Mouse (Mus musculus) kidney, embryonic 14.5 days (tissue): ENCODE results near the gene Gpr162. TPM values are rescaled to one million over a fixed set of nuclear protein-coding genes. Genes with fewer than 3 reads are reported as not detected.

Experiments
- ATAC-seq: fragments of 200-750 bp; cut with Nextera tagmentation; 2 replicates; pipeline ENCODE4 v1.8.0; 2017; ENCODE audit warnings: moderate number of reproducible peaks, mild to moderate bottlenecking, moderate TSS enrichment, moderate library complexity; ENCODE audit not compliant: low FRiP score, low TSS enrichment
- H3K27ac ChIP-seq: fragments of 300-500 bp; sonication (generic); 2 replicates; pipeline ENCODE4 v1.5.1; 2014; ENCODE audit warnings: low read depth, mild to moderate bottlenecking, low read length, moderate library complexity, mixed read lengths
- H3K27me3 ChIP-seq: fragments of 300-500 bp; sonication (generic); 2 replicates; pipeline ENCODE4 v1.6.1; 2014; ENCODE audit warnings: mild to moderate bottlenecking, low read length; ENCODE audit not compliant: control insufficient read depth, insufficient read depth
- H3K36me3 ChIP-seq: fragments of 300-500 bp; sonication (generic); 2 replicates; pipeline ENCODE4 v1.6.1; 2014; ENCODE audit warnings: low read length, mixed read lengths; ENCODE audit not compliant: control insufficient read depth, insufficient read depth
- H3K4me1 ChIP-seq: fragments of 300-500 bp; sonication (generic); 2 replicates; pipeline ENCODE4 v1.6.1; 2014; ENCODE audit warnings: low read length, mixed read lengths; ENCODE audit not compliant: control insufficient read depth, insufficient read depth
- H3K4me2 ChIP-seq: fragments of 300-500 bp; sonication (generic); replicated peaks from 2 replicates; pipeline ENCODE4 v1.6.1; 2014; ENCODE audit warnings: low read depth, mild to moderate bottlenecking, low read length
- H3K4me3 ChIP-seq: fragments of 300-500 bp; sonication (generic); 2 replicates; pipeline ENCODE4 v1.5.1; 2014; ENCODE audit warnings: mild to moderate bottlenecking, low read length
- H3K9ac ChIP-seq: fragments of 300-500 bp; sonication (generic); 2 replicates; pipeline ENCODE4 v1.6.1; 2014; ENCODE audit warnings: low read depth, mild to moderate bottlenecking, low read length, moderate library complexity
- H3K9me3 ChIP-seq: fragments of 300-500 bp; sonication (generic); 2 replicates; pipeline ENCODE4 v1.6.1; 2016; ENCODE audit warnings: low read length; ENCODE audit not compliant: control insufficient read depth
- WGBS: fragments of 180-500 bp; shearing (Covaris S2); extraction: QIAGEN DNeasy Blood & Tissue Kit; methylation state at CpG from one replicate; pipeline ENCODE4 v1.1.7; 2014; 5-methylcytosine and 5-hydroxymethylcytosine counted together
- polyA plus RNA-seq: library from polyadenylated mRNA; unstranded; fragments of >200 nt; fragmentation: Nextera tagmentation; extraction: Ambion mirVana; gene quantifications from 2 replicates; pipeline ENCODE4 v1.2.1, GENCODE M21; 2014

The Gpr162 gene
- polyA plus RNA-seq, 1 experiment from 2014 or later = 0.55 TPM

- 90% methylated on average over 8 of the region's 8 CpGs for WGBS
- Histone ChIP-seq H3K27me3 (no peaks in the 10 kb centered on the region), H3K4me2 (no peak overlapping the region), H3K27ac (no peak overlapping the region), H3K4me1 (peaks cover 6% of the 10 kb centered on the region; the same call in 1 of the 2 replicates), H3K4me3 (no peak overlapping the region), H3K9me3 (no peaks in the 10 kb centered on the region), H3K36me3 (peaks cover 72% of the 10 kb centered on the region), H3K9ac (no peak overlapping the region)
- ATAC-seq = no peak
Measured at GRCm38 (mm10) chr6:124817971-124818370, 45.8 kb downstream of the Gpr162 start.

DNA sequence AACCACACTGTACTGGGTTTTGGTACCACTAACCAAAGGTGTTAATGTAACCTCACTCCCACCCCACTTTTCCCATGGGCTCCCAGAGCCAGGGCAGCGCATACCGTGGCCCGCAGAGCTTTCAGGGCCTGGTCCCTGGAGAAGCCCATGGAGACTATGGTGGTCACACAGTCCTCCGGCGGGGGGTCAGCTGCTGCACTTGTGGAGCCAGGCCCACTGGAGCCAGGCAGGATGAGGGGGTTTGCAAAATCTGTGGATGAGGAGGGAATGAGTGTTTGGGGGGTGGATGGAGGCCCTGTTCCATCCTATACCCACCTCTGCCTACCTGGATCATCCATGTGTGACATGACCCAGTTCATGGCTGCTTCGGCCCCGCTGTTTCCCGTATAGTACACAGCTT, 46.2 kb downstream of the Gpr162 start:
- H3K27me3 ChIP-seq = no peaks in the 10 kb centered on the region
- peaks cover 68% of the 10 kb centered on the region for H3K36me3 ChIP-seq
- H3K4me2 ChIP-seq = no peak overlapping the region
- H3K4me1 ChIP-seq = peaks cover 6% of the 10 kb centered on the region; the same call in 1 of the 2 replicates
- no peaks in the 10 kb centered on the region for H3K9me3 ChIP-seq
- WGBS = 97% methylated on average over 8 of the region's 8 CpGs
- H3K4me3 ChIP-seq = no peak overlapping the region
- ATAC-seq = no peak
- no peak overlapping the region for H3K27ac ChIP-seq
- no peak overlapping the region for H3K9ac ChIP-seq

DNA sequence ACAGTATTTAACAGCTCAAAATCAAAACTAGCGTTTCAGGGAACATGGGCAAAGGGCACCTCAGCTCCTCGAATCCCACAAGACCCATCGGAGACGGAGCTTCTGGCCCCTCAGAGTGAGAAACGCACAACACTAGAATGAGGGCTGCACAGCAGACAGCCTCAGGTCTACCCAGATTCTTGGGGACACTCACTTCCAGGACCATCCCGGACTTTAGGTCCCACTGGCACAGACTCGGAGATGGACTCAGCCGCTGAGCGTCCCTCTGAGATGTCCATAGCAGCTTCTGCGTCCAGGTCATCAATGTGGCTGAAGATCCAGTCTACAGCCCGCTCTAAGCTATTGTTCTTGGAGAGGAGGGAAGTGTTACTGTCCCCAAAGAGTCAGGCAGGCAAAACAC, 46.7 kb downstream of the Gpr162 start:
- H3K9ac ChIP-seq = no peak overlapping the region
- no peak overlapping the region for H3K27ac ChIP-seq
- 95% methylated on average over 11 of the region's 11 CpGs for WGBS
- H3K27me3 ChIP-seq = no peaks in the 10 kb centered on the region
- H3K4me3 ChIP-seq = no peak overlapping the region
- no peaks in the 10 kb centered on the region for H3K9me3 ChIP-seq
- H3K4me2 ChIP-seq = no peak overlapping the region
- ATAC-seq = no peak
- peaks cover 66% of the 10 kb centered on the region for H3K36me3 ChIP-seq
- peaks cover 8% of the 10 kb centered on the region; the same call in 1 of the 2 replicates for H3K4me1 ChIP-seq

GRCm38 (mm10) chr6:124816611-124817010, 47.2 kb downstream of the Gpr162 start:
- no peak overlapping the region for H3K27ac ChIP-seq
- no peaks in the 10 kb centered on the region for H3K27me3 ChIP-seq
- H3K9ac ChIP-seq = no peak overlapping the region
- peaks cover 66% of the 10 kb centered on the region for H3K36me3 ChIP-seq
- no peak overlapping the region for H3K4me3 ChIP-seq
- 95% methylated on average over 4 of the region's 4 CpGs for WGBS
- H3K4me1 ChIP-seq = peaks cover 10% of the 10 kb centered on the region; the same call in 1 of the 2 replicates
- no peak overlapping the region for H3K4me2 ChIP-seq
- no peaks in the 10 kb centered on the region for H3K9me3 ChIP-seq
- no peak for ATAC-seq

DNA sequence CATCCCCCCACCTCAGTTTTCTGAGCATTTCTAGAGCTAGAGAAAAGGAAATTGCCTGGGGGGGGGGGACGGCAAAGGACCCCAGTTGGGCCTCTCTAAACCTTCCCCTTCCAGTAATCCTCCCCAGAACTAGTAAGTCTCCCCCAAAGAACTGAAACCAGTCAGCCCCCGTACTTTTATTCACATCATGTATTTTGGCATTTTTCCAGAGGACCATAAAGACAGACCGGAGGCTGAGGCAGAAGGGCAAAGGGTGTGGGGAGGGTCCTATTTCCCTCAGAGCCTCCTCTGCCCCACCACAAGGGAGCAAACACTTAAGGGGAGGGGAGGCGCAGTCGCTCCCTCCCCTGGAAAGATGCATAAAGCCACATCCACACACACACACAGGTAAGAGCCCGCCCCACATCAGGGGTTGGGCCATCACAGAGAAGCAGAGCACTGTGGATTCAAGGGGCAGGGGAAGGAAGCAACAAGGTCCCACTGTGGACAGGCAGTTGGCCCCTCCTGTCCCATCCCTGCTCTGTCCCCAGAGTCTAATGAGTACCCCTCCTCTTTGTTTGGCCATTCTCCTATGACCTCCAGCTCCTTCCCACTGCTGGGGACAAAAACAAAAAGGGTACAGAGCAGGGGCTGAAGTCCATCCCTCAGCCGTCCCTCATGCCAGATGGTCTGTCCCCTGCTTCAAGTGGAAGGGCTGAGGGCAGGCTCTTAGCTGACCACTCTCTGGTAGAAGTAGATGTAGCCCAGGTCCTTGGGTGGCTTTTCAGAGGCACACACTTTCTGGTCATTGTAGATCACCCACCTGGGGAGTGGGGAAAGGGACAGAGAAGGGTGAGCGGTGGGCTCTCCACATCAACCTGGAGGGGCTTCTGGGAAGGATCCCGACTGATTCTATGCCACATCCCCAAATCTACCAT, 48.7 kb downstream of the Gpr162 start:
- Histone ChIP-seq H3K4me2 (peak overlapping the region; percentile 57; the same call in 1 of the 2 replicates), H3K36me3 (peaks cover 64% of the 10 kb centered on the region), H3K9me3 (no peaks in the 10 kb centered on the region), H3K27me3 (no peaks in the 10 kb centered on the region), H3K9ac (no peak overlapping the region; the same call in 1 of the 2 replicates), H3K4me3 (no peak overlapping the region), H3K27ac (peak overlapping the region; percentile 31; the same call in 1 of the 2 replicates), H3K4me1 (peaks cover 15% of the 10 kb centered on the region; the same call in 1 of the 2 replicates)
- peak; percentile 9; the same call in 1 of the 2 replicates for ATAC-seq
- WGBS = 66% methylated on average over 9 of the region's 9 CpGs

DNA sequence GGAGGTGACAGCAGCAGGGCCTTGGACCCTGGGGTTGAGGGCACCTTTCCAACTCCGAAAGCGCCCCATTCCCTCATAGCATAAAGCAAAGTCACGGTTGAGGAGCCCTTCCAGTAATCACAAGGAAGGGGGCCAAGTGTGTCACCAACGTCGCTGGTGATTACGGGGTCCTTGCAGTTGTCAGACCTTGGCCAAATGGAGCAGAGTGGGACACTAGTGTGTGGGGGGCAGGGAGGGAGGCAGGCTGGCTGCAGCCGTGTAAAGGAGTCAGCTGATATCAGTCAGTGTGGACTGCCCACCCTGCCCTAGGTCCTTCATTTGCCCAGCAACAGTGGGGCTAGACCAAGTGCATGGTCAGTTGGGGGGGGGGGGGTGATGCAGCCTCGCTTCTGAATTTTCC, 49.3 kb downstream of the Gpr162 start:
- peak overlapping the region; percentile 49 for H3K27ac ChIP-seq

GRCm38 (mm10) chr6:124813933-124814332, 49.9 kb downstream of the Gpr162 start, which contains the start of gene Tpi1:
Gene Tpi1 (minus strand): TSS chr6:124814296.
- Histone ChIP-seq H3K4me1 (peaks cover 19% of the 10 kb centered on the region; the same call in 1 of the 2 replicates), H3K27ac (peak within 1 kb of the TSS; percentile 91), H3K4me3 (peak within 1 kb of the TSS; percentile 74), H3K27me3 (no peaks in the 10 kb centered on the region), H3K9ac (peak within 1 kb of the TSS; percentile 82), H3K4me2 (peak within 1 kb of the TSS; percentile 57), H3K9me3 (no peaks in the 10 kb centered on the region), H3K36me3 (peaks cover 55% of the 10 kb centered on the region)
- under 1% methylated on average over 22 of the region's 22 CpGs for WGBS
- ATAC-seq = peak; percentile 87

More for the DNA sequence above, 49.3 kb downstream of the Gpr162 start:
- ATAC-seq = peak; percentile 53
- peak overlapping the region; percentile 57 for H3K4me2 ChIP-seq
- peak overlapping the region; percentile 74 for H3K4me3 ChIP-seq
- H3K27me3 ChIP-seq = no peaks in the 10 kb centered on the region
- H3K4me1 ChIP-seq = peaks cover 19% of the 10 kb centered on the region; the same call in 1 of the 2 replicates
- H3K9ac ChIP-seq = no peak overlapping the region
- WGBS = 22% methylated on average over 8 of the region's 8 CpGs
- H3K9me3 ChIP-seq = no peaks in the 10 kb centered on the region
- peaks cover 60% of the 10 kb centered on the region for H3K36me3 ChIP-seq

- ATAC-seq = peak; percentile 40
- WGBS = 0% methylated on average over 15 of the region's 18 CpGs
- Histone ChIP-seq H3K9me3 (no peaks in the 10 kb centered on the region), H3K4me2 (peak overlapping the region; percentile 57), H3K27ac (peak overlapping the region; percentile 91), H3K9ac (peak overlapping the region; percentile 82), H3K36me3 (peaks cover 51% of the 10 kb centered on the region), H3K27me3 (no peaks in the 10 kb centered on the region), H3K4me3 (peak overlapping the region; percentile 74), H3K4me1 (peaks cover 19% of the 10 kb centered on the region; the same call in 1 of the 2 replicates)
Measured at GRCm38 (mm10) chr6:124813496-124813895, 50.3 kb downstream of the Gpr162 start.

DNA sequence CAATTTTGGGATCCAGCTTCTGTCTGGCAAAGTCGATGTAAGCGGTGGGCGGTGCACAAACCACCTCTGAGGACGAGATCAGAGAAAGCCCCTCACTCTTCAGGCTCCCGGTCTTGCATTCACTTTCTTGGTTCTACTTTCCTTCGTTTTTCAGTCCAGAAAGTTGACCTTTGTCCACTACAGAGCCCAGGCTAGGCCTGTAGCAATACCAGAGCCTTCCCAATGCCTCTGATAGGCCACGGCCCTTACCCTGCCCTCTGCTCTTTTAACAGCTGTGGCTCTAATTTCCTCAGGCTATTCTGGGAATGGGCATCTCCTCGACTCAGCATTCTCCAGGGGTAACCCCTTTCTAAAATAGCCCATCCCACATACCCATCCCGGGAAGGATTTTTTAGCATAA, 50.9 kb downstream of the Gpr162 start:
- H3K27me3 ChIP-seq = no peaks in the 10 kb centered on the region
- ATAC-seq = no peak
- H3K27ac ChIP-seq = no peak overlapping the region
- H3K9ac ChIP-seq = peak overlapping the region; percentile 82
- WGBS = 18% methylated on average over 9 of the region's 9 CpGs
- H3K4me2 ChIP-seq = peak overlapping the region; percentile 57
- peak overlapping the region; percentile 74 for H3K4me3 ChIP-seq
- H3K9me3 ChIP-seq = no peaks in the 10 kb centered on the region
- H3K36me3 ChIP-seq = peaks cover 44% of the 10 kb centered on the region
- peaks cover 22% of the 10 kb centered on the region; the same call in 1 of the 2 replicates for H3K4me1 ChIP-seq
